Mouse (Mus musculus): ENCODE measurements around the gene Sowaha. TPM values are rescaled to one million over a fixed set of nuclear protein-coding genes. Genes with fewer than 3 reads are reported as not detected.

Gene Sowaha
- polyA plus RNA-seq, 1 experiment from 2014 or later = 1.1 TPM

GRCm38 (mm10) chr11:53446183-53446582, 33.9 kb downstream of the Sowaha start:
- H3K4me2 ChIP-seq = no peak overlapping the region
- peaks cover 4% of the 10 kb centered on the region for H3K27me3 ChIP-seq (replicated peaks; ENCODE audit: control insufficient read depth, insufficient read depth, low read length)
- H3K4me3 ChIP-seq (ENCODE audit: low read depth, low read length) = no peak overlapping the region
- H3K4me1 ChIP-seq (replicated peaks; ENCODE audit: control insufficient read depth, insufficient read depth, low read length) = peaks cover 19% of the 10 kb centered on the region
- WGBS = 78% methylated on average over 13 of the region's 13 CpGs
- no peak overlapping the region for H3K9ac ChIP-seq (ENCODE audit: low read depth, low read length)
- H3K27ac ChIP-seq (ENCODE audit: low read depth, low read length) = peak overlapping the region; percentile 17
- H3K9me3 ChIP-seq (ENCODE audit: control insufficient read depth, low read length) = no peaks in the 10 kb centered on the region
- ATAC-seq (replicated peaks; ENCODE audit: low FRiP score) (0 out of 2 replicates have a peak, but pooled peaks have one; percentile 20), DNase-seq (ENCODE audit: low spot score) (no peak)
- no peaks in the 10 kb centered on the region for H3K36me3 ChIP-seq (ENCODE audit: control insufficient read depth, insufficient read depth, low read length)

GRCm38 (mm10) chr11:53445562-53445961, 34.5 kb downstream of the Sowaha start:
- no peak overlapping the region for H3K4me2 ChIP-seq
- DNase-seq (ENCODE audit: low spot score) = no peak
- H3K36me3 ChIP-seq (ENCODE audit: control insufficient read depth, insufficient read depth, low read length) = no peaks in the 10 kb centered on the region
- no peaks in the 10 kb centered on the region for H3K9me3 ChIP-seq (ENCODE audit: control insufficient read depth, low read length)
- H3K9ac ChIP-seq (ENCODE audit: low read depth, low read length) = no peak overlapping the region
- WGBS = 52% methylated on average over 13 of the region's 13 CpGs
- H3K27me3 ChIP-seq (replicated peaks; ENCODE audit: control insufficient read depth, insufficient read depth, low read length) = peaks cover 4% of the 10 kb centered on the region
- ATAC-seq (replicated peaks; ENCODE audit: low FRiP score) = no peak
- no peak overlapping the region for H3K4me3 ChIP-seq (ENCODE audit: low read depth, low read length)
- peaks cover 19% of the 10 kb centered on the region for H3K4me1 ChIP-seq (replicated peaks; ENCODE audit: control insufficient read depth, insufficient read depth, low read length)
- H3K27ac ChIP-seq (ENCODE audit: low read depth, low read length) = peak overlapping the region; percentile 16

- WGBS = 30% methylated on average over 6 of the region's 6 CpGs
- H3K4me3 ChIP-seq (ENCODE audit: low read depth, low read length) = no peak overlapping the region
- peaks cover 17% of the 10 kb centered on the region for H3K4me1 ChIP-seq (replicated peaks; ENCODE audit: control insufficient read depth, insufficient read depth, low read length)
- no peak overlapping the region for H3K4me2 ChIP-seq
- H3K36me3 ChIP-seq (ENCODE audit: control insufficient read depth, insufficient read depth, low read length) = no peaks in the 10 kb centered on the region
- peak; percentile 59; the same call in 1 of the 2 replicates for ATAC-seq (replicated peaks; ENCODE audit: low FRiP score)
- no peak overlapping the region for H3K27ac ChIP-seq (ENCODE audit: low read depth, low read length)
- no peaks in the 10 kb centered on the region for H3K27me3 ChIP-seq (replicated peaks; ENCODE audit: control insufficient read depth, insufficient read depth, low read length)
- no peak for DNase-seq (ENCODE audit: low spot score)
- H3K9me3 ChIP-seq (ENCODE audit: control insufficient read depth, low read length) = no peaks in the 10 kb centered on the region
- no peak overlapping the region for H3K9ac ChIP-seq (ENCODE audit: low read depth, low read length)
Measured at GRCm38 (mm10) chr11:53443861-53444260, 36.2 kb downstream of the Sowaha start.

GRCm38 (mm10) chr11:53441921-53442320, 38.2 kb downstream of the Sowaha start:
- Histone ChIP-seq H3K27ac (ENCODE audit: low read depth, low read length) (0 out of 2 replicates have a peak overlapping the region, but pooled peaks have one; percentile 0), H3K27me3 (replicated peaks; ENCODE audit: control insufficient read depth, insufficient read depth, low read length) (no peaks in the 10 kb centered on the region), H3K9me3 (ENCODE audit: control insufficient read depth, low read length) (no peaks in the 10 kb centered on the region), H3K4me1 (replicated peaks; ENCODE audit: control insufficient read depth, insufficient read depth, low read length) (peaks cover 17% of the 10 kb centered on the region), H3K36me3 (ENCODE audit: control insufficient read depth, insufficient read depth, low read length) (no peaks in the 10 kb centered on the region), H3K9ac (ENCODE audit: low read depth, low read length) (peak overlapping the region; percentile 3; the same call in 1 of the 2 replicates), H3K4me3 (ENCODE audit: low read depth, low read length) (no peak overlapping the region), H3K4me2 (peak overlapping the region; percentile 24)
- no peak; the same call in 1 of the 2 replicates for ATAC-seq (replicated peaks; ENCODE audit: low FRiP score)
- DNase-seq (ENCODE audit: low spot score) = peak; percentile 53
- WGBS = 7% methylated on average over 12 of the region's 12 CpGs

- Histone ChIP-seq H3K9me3 (ENCODE audit: control insufficient read depth, low read length) (no peaks in the 10 kb centered on the region), H3K36me3 (ENCODE audit: control insufficient read depth, insufficient read depth, low read length) (no peaks in the 10 kb centered on the region), H3K4me1 (replicated peaks; ENCODE audit: control insufficient read depth, insufficient read depth, low read length) (peaks cover 24% of the 10 kb centered on the region), H3K27me3 (replicated peaks; ENCODE audit: control insufficient read depth, insufficient read depth, low read length) (no peaks in the 10 kb centered on the region), H3K4me3 (ENCODE audit: low read depth, low read length) (no peak overlapping the region), H3K27ac (ENCODE audit: low read depth, low read length) (no peak overlapping the region), H3K9ac (ENCODE audit: low read depth, low read length) (no peak overlapping the region), H3K4me2 (no peak overlapping the region)
- 81% methylated on average over 6 of the region's 6 CpGs for WGBS
- DNase-seq (ENCODE audit: low spot score) = no peak
- no peak for ATAC-seq (replicated peaks; ENCODE audit: low FRiP score)
Measured at GRCm38 (mm10) chr11:53436338-53436737, 43.7 kb downstream of the Sowaha start.

- Histone ChIP-seq H3K36me3 (ENCODE audit: control insufficient read depth, insufficient read depth, low read length) (no peaks in the 10 kb centered on the region), H3K4me1 (replicated peaks; ENCODE audit: control insufficient read depth, insufficient read depth, low read length) (peaks cover 25% of the 10 kb centered on the region), H3K4me2 (no peak overlapping the region), H3K27ac (ENCODE audit: low read depth, low read length) (no peak overlapping the region), H3K27me3 (replicated peaks; ENCODE audit: control insufficient read depth, insufficient read depth, low read length) (no peaks in the 10 kb centered on the region), H3K9ac (ENCODE audit: low read depth, low read length) (no peak overlapping the region), H3K9me3 (ENCODE audit: control insufficient read depth, low read length) (no peaks in the 10 kb centered on the region), H3K4me3 (ENCODE audit: low read depth, low read length) (no peak overlapping the region)
- ATAC-seq (replicated peaks; ENCODE audit: low FRiP score) = no peak
- no peak for DNase-seq (ENCODE audit: low spot score)
- 63% methylated on average over 8 of the region's 8 CpGs for WGBS
Measured at GRCm38 (mm10) chr11:53435504-53435903, 44.6 kb downstream of the Sowaha start.

- H3K9ac ChIP-seq (ENCODE audit: low read depth, low read length) = no peak overlapping the region
- WGBS = 32% methylated on average over 6 of the region's 6 CpGs
- ATAC-seq (replicated peaks; ENCODE audit: low FRiP score) (no peak), DNase-seq (ENCODE audit: low spot score) (no peak)
- H3K36me3 ChIP-seq (ENCODE audit: control insufficient read depth, insufficient read depth, low read length) = peaks cover 8% of the 10 kb centered on the region; the same call in 1 of the 2 replicates
- no peak overlapping the region for H3K27ac ChIP-seq (ENCODE audit: low read depth, low read length)
- H3K4me2 ChIP-seq = peak overlapping the region; percentile 25; the same call in 1 of the 2 replicates
- peaks cover 30% of the 10 kb centered on the region for H3K4me1 ChIP-seq (replicated peaks; ENCODE audit: control insufficient read depth, insufficient read depth, low read length)
- no peaks in the 10 kb centered on the region for H3K27me3 ChIP-seq (replicated peaks; ENCODE audit: control insufficient read depth, insufficient read depth, low read length)
- no peak overlapping the region for H3K4me3 ChIP-seq (ENCODE audit: low read depth, low read length)
- H3K9me3 ChIP-seq (ENCODE audit: control insufficient read depth, low read length) = no peaks in the 10 kb centered on the region
Measured at GRCm38 (mm10) chr11:53433057-53433456, 47.0 kb downstream of the Sowaha start.

- Histone ChIP-seq H3K9ac (ENCODE audit: low read depth, low read length) (peak overlapping the region; percentile 61), H3K27ac (ENCODE audit: low read depth, low read length) (peak overlapping the region; percentile 76), H3K27me3 (replicated peaks; ENCODE audit: control insufficient read depth, insufficient read depth, low read length) (no peaks in the 10 kb centered on the region), H3K4me1 (replicated peaks; ENCODE audit: control insufficient read depth, insufficient read depth, low read length) (peaks cover 30% of the 10 kb centered on the region), H3K4me2 (peak overlapping the region; percentile 81), H3K9me3 (ENCODE audit: control insufficient read depth, low read length) (no peaks in the 10 kb centered on the region), H3K36me3 (ENCODE audit: control insufficient read depth, insufficient read depth, low read length) (peaks cover 8% of the 10 kb centered on the region; the same call in 1 of the 2 replicates), H3K4me3 (ENCODE audit: low read depth, low read length) (peak overlapping the region; percentile 81)
- DNase-seq (ENCODE audit: low spot score) (no peak), ATAC-seq (replicated peaks; ENCODE audit: low FRiP score) (peak; percentile 11)
- 10% methylated on average over 9 of the region's 9 CpGs for WGBS
Measured at GRCm38 (mm10) chr11:53431347-53432056, 48.6 kb downstream of the Sowaha start.

Data from liver, embryonic 11.5 days (tissue).